Mouse (Mus musculus) heart, postnatal 36 days (tissue): ENCODE data around the gene Tmem203. TPM values are rescaled to one million over a fixed set of nuclear protein-coding genes. Genes with fewer than 3 reads are reported as not detected.

Experiments used
- DNase-seq, 2 experiments: peaks; one replicate each; pipeline ENCODE4 v3.0.0; 2021 to 2022
- intact Hi-C: fragments of 180-260 bp; cut with DNase I; formaldehyde crosslinking; loops from one replicate; pipeline ENCODE4 v1.15.1; 2025
- total RNA-seq, 2 experiments: library from RNA; stranded (reverse); gene quantifications; 2 replicates each; pipeline ENCODE4 v1.2.3; 2021

Gene Tmem203
- total RNA-seq, 2 experiments from 2014 or later, result 13.4 to 15.1 TPM

DNA sequence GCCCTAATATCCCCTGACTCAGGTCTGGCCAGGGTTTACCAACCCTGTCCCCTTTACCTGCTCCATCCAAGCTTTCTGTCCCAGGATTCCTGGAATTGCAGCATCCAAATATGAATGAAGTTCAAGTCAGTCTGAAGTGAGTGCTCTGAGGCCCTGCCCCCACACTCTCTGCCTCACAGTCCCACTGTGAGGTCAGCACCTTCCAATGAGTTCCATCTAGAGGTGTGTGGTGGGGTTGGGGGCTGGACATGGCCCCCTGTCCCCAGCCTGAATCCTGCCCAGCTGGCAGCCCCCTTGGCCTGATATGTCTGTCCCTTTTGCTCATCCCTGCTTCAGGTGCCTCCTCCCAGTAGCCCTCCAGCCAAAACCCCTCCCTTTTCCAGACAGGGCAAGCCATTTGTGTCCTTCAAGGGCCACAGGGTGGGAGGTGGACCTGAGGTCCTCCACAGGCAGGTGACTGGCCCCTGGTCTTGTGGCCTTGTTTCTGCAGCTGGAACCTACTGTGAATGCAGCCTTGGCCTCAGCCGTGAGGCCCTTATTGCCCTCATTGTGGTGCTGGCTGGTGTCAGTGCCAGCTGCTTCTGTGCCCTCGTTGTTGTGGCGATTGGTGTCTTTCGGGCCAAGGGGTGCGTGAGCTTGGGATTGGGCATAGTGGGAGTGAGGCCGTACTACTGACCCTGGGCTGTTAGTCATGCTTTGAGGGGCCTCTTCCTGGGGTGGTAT lies 32.8 kb downstream of the Tmem203 start, which contains the start of gene Tmem210:
Gene Tmem210, plus strand, starts transcription at position 219 of the 723 bp plus-strand sequence.
- DNase-seq, result no peak
- intact Hi-C loops, result no loop called here

DNA sequence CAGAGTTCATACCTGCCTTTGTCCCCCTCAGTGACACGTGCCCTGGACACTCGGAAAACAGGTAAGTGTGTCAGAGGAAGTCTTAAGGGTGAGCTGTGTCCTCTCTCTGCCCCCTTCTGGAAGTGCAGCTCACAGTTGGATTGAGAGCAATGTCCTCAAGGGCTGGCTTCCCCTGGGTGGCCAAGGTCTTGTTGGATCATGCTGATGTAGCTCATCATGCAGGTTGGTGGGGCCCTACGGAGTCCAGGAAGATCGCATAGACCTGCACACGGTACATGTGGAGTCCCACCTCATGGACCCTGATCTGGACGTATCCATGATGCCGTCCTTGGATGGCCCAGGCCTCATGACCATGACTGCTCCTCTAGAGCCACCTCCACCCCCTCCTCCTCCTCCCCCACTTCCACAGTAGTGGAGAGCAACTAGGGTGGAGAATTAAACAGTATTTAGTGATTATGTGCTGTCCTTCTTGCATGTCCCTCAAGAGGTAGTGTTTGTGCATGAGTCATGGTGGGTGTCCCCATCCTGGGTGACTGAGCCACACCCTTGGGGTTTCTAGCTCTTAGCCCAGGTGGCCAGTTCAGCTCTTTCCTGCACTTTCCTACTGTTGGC lies 33.6 kb downstream of the Tmem203 start:
- intact Hi-C loops, result no loop called here
- no peak for DNase-seq

GRCm38 (mm10) chr2:25289651-25290050 lies 34.4 kb downstream of the Tmem203 start, which contains the start of gene Lrrc26:
Gene Lrrc26 (plus strand): TSS chr2:25289915.
- no peak for DNase-seq
- intact Hi-C loops, result loop anchor here (5.0 kb wide), 2 partner anchors 62 to 162 kb away; no protein-coding TSS in a partner anchor

DNA sequence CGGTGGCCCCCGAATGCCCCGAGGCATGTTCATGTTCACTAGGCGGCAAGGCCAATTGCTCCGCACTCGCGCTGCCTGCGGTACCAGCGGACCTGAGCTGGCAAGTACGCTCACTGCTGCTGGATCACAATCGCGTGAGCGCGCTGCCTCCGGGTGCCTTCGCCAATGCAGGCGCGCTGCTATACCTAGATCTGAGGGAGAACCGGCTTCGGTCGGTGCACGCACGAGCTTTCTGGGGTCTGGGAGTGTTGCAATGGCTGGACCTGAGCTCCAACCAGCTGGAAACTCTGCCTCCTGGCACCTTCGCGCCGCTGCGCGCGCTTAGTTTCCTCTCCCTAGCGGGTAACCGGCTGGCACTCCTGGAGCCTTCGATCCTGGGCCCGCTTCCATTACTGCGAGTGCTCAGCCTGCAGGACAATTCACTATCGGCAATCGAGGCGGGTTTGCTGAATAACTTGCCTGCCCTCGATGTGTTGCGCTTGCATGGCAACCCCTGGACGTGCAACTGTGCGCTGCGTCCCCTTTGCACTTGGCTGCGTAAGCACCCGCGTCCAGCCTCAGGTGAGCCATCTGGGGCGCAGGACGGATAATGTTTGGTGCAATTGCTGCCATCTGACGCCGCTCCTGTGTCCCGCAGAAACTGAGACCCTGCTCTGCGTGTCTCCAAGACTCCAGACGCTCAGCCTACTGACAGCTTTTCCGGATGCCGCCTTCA lies 35.0 kb downstream of the Tmem203 start:
- peak in 1 of 2 experiments; percentile 25 for DNase-seq
- intact Hi-C loops, result loop anchor here (5.0 kb wide), 2 partner anchors 63 to 163 kb away; no protein-coding TSS in a partner anchor

- no peak for DNase-seq
- intact Hi-C loops, result loop anchor here (5.0 kb wide), 2 partner anchors 63 to 163 kb away; no protein-coding TSS in a partner anchor
Measured at GRCm38 (mm10) chr2:25290816-25291130, 35.5 kb downstream of the Tmem203 start.

GRCm38 (mm10) chr2:25291184-25292053 lies 36.2 kb downstream of the Tmem203 start:
- DNase-seq, result peak in 1 of 2 experiments; percentile 35
- intact Hi-C loops, result loop anchor here (2.0 to 5.0 kb wide), 3 partner anchors 33 to 164 kb away; no protein-coding TSS in a partner anchor

GRCm38 (mm10) chr2:25292054-25292544 lies 36.9 kb downstream of the Tmem203 start:
- intact Hi-C loops, result loop anchor here (2.0 to 5.0 kb wide), 3 partner anchors 33 to 165 kb away; no protein-coding TSS in a partner anchor
- peak; percentile 34 to 52 for DNase-seq

DNA sequence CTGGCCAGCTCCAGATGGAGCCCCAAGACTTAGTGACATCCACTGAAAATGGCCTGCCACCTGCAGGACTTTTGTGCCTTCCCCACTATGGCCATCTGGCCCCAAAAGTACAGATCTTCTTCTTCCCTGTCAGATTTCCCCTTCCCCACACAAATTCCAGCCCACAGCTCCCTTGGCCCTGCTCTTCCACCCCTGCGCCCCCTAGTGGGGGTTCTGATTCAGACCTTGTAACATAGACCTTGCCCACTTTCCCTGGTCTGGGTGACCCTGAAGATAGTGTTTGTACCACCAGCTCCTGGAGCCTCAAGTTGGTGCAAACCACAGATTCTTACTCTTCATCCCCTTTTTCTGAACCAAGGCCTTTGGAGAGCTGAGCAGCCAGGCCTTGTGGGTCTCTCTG lies 37.6 kb downstream of the Tmem203 start:
- intact Hi-C loops, result loop anchor here (2.0 to 5.0 kb wide), 3 partner anchors 34 to 166 kb away; no protein-coding TSS in a partner anchor
- DNase-seq, result peak; percentile 86

- intact Hi-C loops, result loop anchor here (2.0 to 5.0 kb wide), 3 partner anchors 35 to 166 kb away; no protein-coding TSS in a partner anchor
- no peak for DNase-seq
Measured at GRCm38 (mm10) chr2:25293706-25294105, 38.5 kb downstream of the Tmem203 start.

DNA sequence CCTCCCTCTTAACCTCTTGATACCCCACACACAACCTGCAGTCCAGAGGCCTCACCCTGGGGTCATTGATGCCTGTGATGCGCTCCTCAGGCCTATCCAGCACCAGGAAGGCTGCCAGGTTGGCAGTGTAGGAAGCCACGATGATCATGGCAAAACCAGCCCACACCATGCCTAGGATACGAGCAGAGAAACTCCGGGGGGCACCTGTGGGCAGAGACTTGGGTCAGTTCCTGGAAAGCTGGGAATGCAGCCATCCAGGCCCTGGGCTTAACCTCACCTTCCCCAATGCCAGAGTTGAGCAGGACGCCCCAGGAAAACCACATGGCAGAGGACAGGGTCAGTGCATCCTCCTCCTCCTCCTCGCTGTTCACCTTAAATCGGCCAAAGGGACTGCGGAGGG lies 41.9 kb downstream of the Tmem203 start:
- no peak for DNase-seq
- intact Hi-C loops, result no loop called here

- no peak for DNase-seq
- intact Hi-C loops, result no loop called here
Measured at GRCm38 (mm10) chr2:25298046-25298445, 42.8 kb downstream of the Tmem203 start.

- intact Hi-C loops, result no loop called here
- DNase-seq, result no peak
Measured at GRCm38 (mm10) chr2:25303452-25303851, 48.2 kb downstream of the Tmem203 start.

GRCm38 (mm10) chr2:25303931-25304656 lies 48.9 kb downstream of the Tmem203 start:
- intact Hi-C loops, result no loop called here
- DNase-seq, result no peak

GRCm38 (mm10) chr2:25304657-25305541 lies 49.7 kb downstream of the Tmem203 start:
- no peak for DNase-seq
- intact Hi-C loops, result no loop called here
